Mouse (Mus musculus) right cerebral cortex, adult 2 months (tissue): Measurements from ENCODE around the gene Gm11168.
"Not testable (repeated sequence)": the region's sequence is repeated elsewhere in the genome, so short reads cannot be mapped to it uniquely, and the experiment has no call there.

ENCODE experiments used
- DNase-seq, 2 experiments: peaks; one replicate each; pipeline ENCODE4 v3.0.0; 2021 to 2022; ENCODE audit warnings: low spot score in 2 of 2

Gm11168 gene

DNA sequence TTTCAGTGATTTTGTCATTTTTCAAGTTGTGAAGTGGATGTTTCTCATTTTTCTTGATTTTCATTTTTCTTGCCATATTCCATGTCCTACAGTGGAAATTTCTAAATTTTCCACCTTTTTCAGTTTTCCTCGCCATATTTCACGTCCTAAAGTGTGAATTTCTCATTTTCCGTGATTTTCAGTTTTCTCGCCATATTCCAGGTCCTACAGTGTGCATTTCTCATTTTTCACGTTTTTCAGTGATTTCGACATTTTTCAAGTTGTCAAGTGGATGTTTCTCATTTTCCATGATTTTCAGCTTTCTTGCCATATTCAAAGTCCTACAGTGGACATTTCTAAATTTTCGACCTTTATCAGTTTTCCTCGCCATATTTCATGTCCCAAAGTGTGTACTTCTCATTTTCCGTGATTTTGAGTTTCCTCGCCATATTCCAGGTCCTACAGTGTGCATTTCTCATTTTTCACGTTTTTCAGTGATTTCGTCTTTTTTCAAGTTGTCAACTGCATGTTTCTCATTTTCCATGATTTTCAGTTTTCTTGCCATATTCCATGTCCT lies 21.8 kb downstream of the Gm11168 start, which contains the start of gene Gm10717:
Gene Gm10717, plus strand, starts transcription at position 506 of the 556 bp plus-strand sequence.
- peak in 1 of 2 experiments; percentile 10 for DNase-seq

GRCm38 (mm10) chr9:3025653-3026052 lies 22.5 kb downstream of the Gm11168 start:
- DNase-seq = peak; percentile 40 to 59

- DNase-seq = not testable (repeated sequence)
These were observed 23.0 kb downstream of the Gm11168 start for GRCm38 (mm10) chr9:3026136-3026535.

DNA sequence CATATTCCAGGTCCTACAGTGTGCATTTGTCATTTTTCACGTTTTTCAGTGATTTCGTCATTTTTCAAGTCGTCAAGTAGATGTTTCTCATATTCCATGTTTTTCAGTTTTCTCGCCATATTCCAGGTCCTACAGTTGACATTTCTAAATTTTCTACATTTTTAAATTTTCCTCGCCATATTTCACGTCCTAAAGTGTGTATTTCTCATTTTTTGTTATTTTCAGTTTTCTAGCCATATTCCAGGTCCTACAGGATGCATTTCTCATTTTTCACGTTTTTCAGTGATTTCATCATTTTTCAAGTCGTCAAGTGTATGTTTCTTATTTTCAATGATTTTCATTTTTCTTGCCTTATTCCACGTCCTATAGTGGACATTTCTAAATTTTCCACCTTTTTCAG lies 23.6 kb downstream of the Gm11168 start:
- not testable (repeated sequence) for DNase-seq

GRCm38 (mm10) chr9:3027200-3027599 lies 24.1 kb downstream of the Gm11168 start:
- not testable (repeated sequence) for DNase-seq

DNA sequence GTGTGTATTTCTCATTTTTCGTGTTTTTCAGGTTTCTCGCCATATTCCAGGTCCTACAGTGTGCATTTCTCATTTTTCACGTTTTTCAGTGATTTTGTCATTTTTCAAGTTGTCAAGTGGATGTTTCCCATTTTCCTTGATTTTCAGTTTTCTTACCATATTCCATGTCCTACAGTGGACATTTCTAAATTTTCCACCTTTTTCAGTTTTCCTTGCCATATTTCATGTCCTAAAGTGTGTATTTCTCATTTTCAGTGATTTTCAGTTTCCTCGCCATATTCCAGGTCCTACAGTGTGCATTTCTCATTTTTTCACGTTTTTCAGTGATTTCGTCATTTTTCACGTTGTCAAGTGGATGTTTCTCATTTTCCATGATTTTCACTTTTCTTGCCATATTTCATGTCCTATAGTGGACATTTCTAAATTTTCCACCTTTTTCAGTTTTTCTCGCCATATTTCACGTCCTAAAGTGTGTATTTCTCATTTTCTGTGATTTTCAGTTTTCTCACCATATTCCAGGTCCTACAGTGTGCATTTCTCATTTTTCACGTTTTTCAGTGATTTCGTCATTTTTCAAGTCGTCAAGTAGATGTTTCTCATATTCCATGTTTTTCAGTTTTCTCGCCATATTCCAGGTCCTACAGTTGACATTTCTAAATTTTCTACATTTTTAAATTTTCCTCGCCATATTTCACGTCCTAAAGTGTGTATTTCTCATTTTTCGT lies 26.3 kb downstream of the Gm11168 start:
- peak in 1 of 2 experiments; percentile 5 for DNase-seq

- not testable (repeated sequence) for DNase-seq
These were observed 27.7 kb downstream of the Gm11168 start for GRCm38 (mm10) chr9:3030677-3031318.

DNA sequence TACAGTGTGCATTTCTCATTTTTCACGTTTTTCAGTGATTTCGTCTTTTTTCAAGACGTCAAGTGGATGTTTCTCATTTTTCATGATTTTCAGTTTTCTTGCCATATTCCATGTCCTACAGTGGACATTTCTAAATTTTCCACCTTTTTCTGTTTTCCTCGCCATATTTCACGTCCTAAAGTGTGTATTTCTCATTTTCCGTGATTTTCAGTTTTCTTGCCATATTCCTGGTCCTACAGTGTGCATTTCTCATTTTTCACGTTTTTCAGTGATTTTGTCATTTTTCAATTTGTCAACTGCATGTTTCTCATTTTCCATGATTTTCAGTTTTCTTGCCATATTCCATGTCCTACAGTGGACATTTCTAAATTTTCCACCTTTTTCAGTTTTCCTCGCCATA lies 31.2 kb downstream of the Gm11168 start, which contains the start of gene Gm17535:
Gene Gm17535, plus strand, starts transcription at position 301 of the 400 bp plus-strand sequence.
- DNase-seq = not testable (repeated sequence)

GRCm38 (mm10) chr9:3036577-3036976 lies 33.4 kb downstream of the Gm11168 start, which contains the start of gene Gm10715:
Gene Gm10715, plus strand, starts transcription at chr9:3036877.
- not testable (repeated sequence) for DNase-seq

DNA sequence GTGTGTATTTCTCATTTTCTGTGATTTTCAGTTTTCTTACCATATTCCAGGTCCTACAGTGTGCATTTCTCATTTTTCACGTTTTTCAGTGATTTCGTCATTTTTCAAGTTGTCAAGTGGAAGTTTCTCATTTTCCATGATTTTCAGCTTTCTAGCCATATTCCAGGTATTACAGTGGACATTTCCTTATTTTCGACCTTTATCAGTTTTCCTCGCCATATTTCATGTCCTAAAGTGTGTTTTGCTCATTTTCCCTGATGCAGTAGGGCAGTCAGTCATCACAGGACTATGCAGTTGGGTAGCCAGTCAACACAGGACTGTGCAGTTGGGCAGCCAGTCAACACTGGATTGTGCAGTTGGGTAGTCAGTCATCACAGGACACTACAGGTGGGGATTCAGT lies 35.0 kb downstream of the Gm11168 start:
- not testable (repeated sequence) for DNase-seq
